Mouse (Mus musculus) MEL (cell line): ENCODE data around the gene Naa40.

Source experiments
- CTCF ChIP-seq, 3 experiments: IDR thresholded peaks in 2 of 3; conservative IDR thresholded peaks in 1 of 3; 2 replicates each; pipeline ENCODE4 v1.5.1; 2011 to 2012; ENCODE audit warnings: low read length in 3 of 3, low read depth in 2 of 3, mild to moderate bottlenecking in 2 of 3, improper control_type of control experiment in 1 of 3, inconsistent platforms in 1 of 3, mixed read lengths in 1 of 3, moderate library complexity in 1 of 3; ENCODE audit not compliant: control insufficient read depth in 1 of 3, insufficient read depth in 1 of 3, poor library complexity in 1 of 3, severe bottlenecking in 1 of 3
- MAFK ChIP-seq: IDR thresholded peaks from 2 replicates; pipeline ENCODE4 v1.6.1; 2011; ENCODE audit warnings: low read depth, mild to moderate bottlenecking, low read length, improper control_type of control experiment, borderline replicate concordance
- MAX ChIP-seq: IDR thresholded peaks from 2 replicates; pipeline ENCODE4 v1.6.1; 2011; ENCODE audit warnings: low read length, improper control_type of control experiment
- POLR2A ChIP-seq, 2 experiments: IDR thresholded peaks; 2 replicates each; pipeline ENCODE4 v1.6.1; 2011 to 2012; ENCODE audit warnings: low read length in 2 of 2, mild to moderate bottlenecking in 2 of 2, control low read depth in 1 of 2, improper control_type of control experiment in 1 of 2, low read depth in 1 of 2, moderate library complexity in 1 of 2; ENCODE audit not compliant: control insufficient read depth in 1 of 2, insufficient read depth in 1 of 2, poor library complexity in 1 of 2
- POLR2AphosphoS2 ChIP-seq: IDR thresholded peaks from 2 replicates; pipeline ENCODE4 v1.6.1; 2011; ENCODE audit warnings: low read length, improper control_type of control experiment
- TBP ChIP-seq: IDR thresholded peaks from 2 replicates; pipeline ENCODE4 v1.8.0; 2011; ENCODE audit warnings: low read depth, low read length, improper control_type of control experiment
- UBTF ChIP-seq: IDR thresholded peaks from 2 replicates; pipeline ENCODE4 v1.6.1; 2012; ENCODE audit warnings: low read depth, mild to moderate bottlenecking, inconsistent platforms, low read length, improper control_type of control experiment, moderate library complexity, borderline replicate concordance; ENCODE audit not compliant: insufficient read depth
- USF2 ChIP-seq, 2 experiments: IDR thresholded peaks; 2 replicates each; pipeline ENCODE4 v1.6.1; 2011 to 2012; ENCODE audit warnings: improper control_type of control experiment in 2 of 2, low read length in 2 of 2, borderline replicate concordance in 1 of 2, inconsistent platforms in 1 of 2, low read depth in 1 of 2, mild to moderate bottlenecking in 1 of 2; ENCODE audit not compliant: insufficient read depth in 1 of 2

DNA sequence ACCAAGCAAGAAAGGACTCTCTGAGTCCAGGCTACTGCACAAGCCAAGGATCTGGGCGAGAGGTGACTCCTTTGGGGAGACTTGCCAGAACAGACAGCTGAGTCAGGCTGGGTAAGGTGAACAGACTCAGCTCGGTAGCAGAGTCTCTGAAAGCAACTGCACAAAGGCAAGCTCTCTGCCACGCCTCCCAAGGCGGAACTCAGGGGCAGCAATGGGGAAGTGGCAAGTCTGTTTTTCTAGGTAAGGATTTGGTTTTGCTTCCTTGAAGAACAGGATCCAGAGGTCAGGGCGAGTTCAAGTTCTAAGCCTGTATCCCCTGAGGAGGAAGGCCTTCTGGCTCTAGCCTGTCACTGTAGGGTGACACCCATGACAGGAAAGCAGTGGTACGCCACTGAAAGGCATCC is 14.5 kb downstream of the Naa40 start:
- TF ChIP-seq POLR2A (IDR thresholded peaks at IDR 0.05; ENCODE audit: control insufficient read depth in 1 of 2, insufficient read depth in 1 of 2, low read depth in 1 of 2, low read length in 2 of 2, poor library complexity in 1 of 2) (no peak; a peak in 1 of 4 replicates), MAFK (no peak), USF2 (IDR thresholded peaks at IDR 0.05; ENCODE audit: borderline replicate concordance in 1 of 2, insufficient read depth in 1 of 2, low read depth in 1 of 2, low read length in 2 of 2) (no peak), POLR2AphosphoS2 (no peak), TBP (no peak), CTCF (IDR thresholded peaks at IDR 0.05 in 2 of 3, conservative IDR thresholded peaks at IDR 0.05 in 1 of 3; ENCODE audit: control insufficient read depth in 1 of 3, insufficient read depth in 1 of 3, low read depth in 2 of 3, low read length in 3 of 3, poor library complexity in 1 of 3, severe bottlenecking in 1 of 3) (no peak), MAX (no peak), UBTF (no peak)
